ENCODE assay signal across 10 mouse cellular contexts in the genomic region with DNA sequence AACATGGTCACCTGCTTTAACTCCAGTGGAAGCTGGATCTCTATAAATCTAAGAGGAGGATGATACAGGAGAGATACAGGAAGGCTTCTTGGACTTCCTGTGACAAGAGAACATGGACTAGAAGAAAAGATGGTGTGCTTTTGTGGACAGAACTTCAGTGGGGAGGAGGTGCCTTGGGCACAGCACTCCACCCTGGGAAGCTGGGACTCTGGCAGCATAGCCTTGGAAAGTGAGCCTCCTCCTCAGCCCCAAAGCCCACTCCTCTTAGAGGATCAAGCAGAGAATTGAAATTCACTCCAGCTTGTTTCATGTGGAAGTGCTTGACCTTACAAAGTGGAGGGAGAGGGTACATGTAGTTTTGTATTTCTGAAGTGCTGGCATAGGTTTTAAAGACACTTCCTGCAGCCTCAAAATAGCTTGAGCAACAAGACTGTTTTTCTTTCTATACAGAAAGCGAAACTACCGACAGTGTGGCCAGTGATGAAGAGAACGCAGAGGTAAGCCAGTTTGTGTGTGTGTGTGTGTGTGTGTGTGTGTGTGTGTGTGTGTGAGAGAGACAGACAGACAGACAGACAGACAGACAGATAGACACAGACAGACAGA.
DNase-seq lines count a peak whose midpoint lies in the region; ATAC-seq and TF ChIP-seq lines count a peak whose summit lies in the region.
"Had no signal": no experiment of that assay in that cellular context is flagged by ENCODE, and none has a peak within 500 bp of the region (broad histone marks: within the 10 kb centered on the region; RNA-seq: fewer than 3 reads in every experiment).

No protein-coding gene starts in this region.

- no peak overlapping the region for H3K9ac ChIP-seq in heart, embryonic 11.5 days (ENCODE audit: low read depth, low read length)
- H3K9ac ChIP-seq in heart, embryonic 12.5 days = no peak overlapping the region
- no peak overlapping the region for H3K9ac ChIP-seq in lung, postnatal 0 days (replicated peaks; ENCODE audit: low read depth)

- no peak for TF ChIP-seq CTCF in lung, postnatal 0 days (IDR thresholded peaks at IDR 0.05)

- H3K27me3 ChIP-seq in heart, embryonic 11.5 days (ENCODE audit: control insufficient read depth, insufficient read depth, low read length) = no peaks in the 10 kb centered on the region
- H3K27me3 ChIP-seq in heart, embryonic 12.5 days (replicated peaks) = no peaks in the 10 kb centered on the region
- H3K27me3 ChIP-seq in lung, postnatal 0 days (replicated peaks; ENCODE audit: insufficient read depth, low read length) = no peaks in the 10 kb centered on the region

- H3K4me2 ChIP-seq in heart, embryonic 11.5 days = no peak overlapping the region
- H3K4me2 ChIP-seq in heart, embryonic 12.5 days = peak overlapping the region; percentile 8; the same call in 1 of the 2 replicates
- H3K4me2 ChIP-seq in lung, postnatal 0 days (replicated peaks; ENCODE audit: low read depth, low read length) = peak overlapping the region; percentile 22

- H3K4me3 ChIP-seq in heart, embryonic 11.5 days (ENCODE audit: low read depth, low read length) = no peak overlapping the region
- H3K4me3 ChIP-seq in heart, embryonic 12.5 days = no peak overlapping the region
- no peak overlapping the region for H3K4me3 ChIP-seq in lung, postnatal 0 days (ENCODE audit: low read depth, low read length)

- no peaks in the 10 kb centered on the region for H3K9me3 ChIP-seq in heart, embryonic 11.5 days (replicated peaks; ENCODE audit: control insufficient read depth, low read length)
- no peaks in the 10 kb centered on the region for H3K9me3 ChIP-seq in heart, embryonic 12.5 days (replicated peaks)
- no peaks in the 10 kb centered on the region for H3K9me3 ChIP-seq in lung, postnatal 0 days (ENCODE audit: low read length)
- H3K9me3 ChIP-seq: G1E had no signal

- ATAC-seq in heart, embryonic 11.5 days (replicated peaks; ENCODE audit: insufficient number of reproducible peaks, low FRiP score, low TSS enrichment) = no peak
- no peak for ATAC-seq in heart, embryonic 12.5 days (ENCODE audit: insufficient number of reproducible peaks, low FRiP score)
- peak; percentile 13; the same call in 1 of the 2 replicates for ATAC-seq in lung, postnatal 0 days

- peak overlapping the region; percentile 77 for H3K27ac ChIP-seq in heart, embryonic 11.5 days (ENCODE audit: low read depth, low read length)
- H3K27ac ChIP-seq in heart, embryonic 12.5 days (ENCODE audit: poor library complexity, severe bottlenecking) = peak overlapping the region; percentile 84
- peak overlapping the region; percentile 92 for H3K27ac ChIP-seq in lung, postnatal 0 days (ENCODE audit: low read length)

- 0 out of 2 replicates have a peak, but pooled peaks cover 3% of the 10 kb centered on the region for H3K4me1 ChIP-seq in heart, embryonic 11.5 days (ENCODE audit: control insufficient read depth, insufficient read depth, low read length)
- H3K4me1 ChIP-seq in heart, embryonic 12.5 days (replicated peaks) = peaks cover 18% of the 10 kb centered on the region
- peaks cover 39% of the 10 kb centered on the region for H3K4me1 ChIP-seq in lung, postnatal 0 days (ENCODE audit: insufficient read depth, low read depth, low read length)

- intact Hi-C loops in heart, postnatal 14 days (cut with DNase I) = loop anchor here (2.0 to 5.0 kb wide), 2 partner anchors 104 to 157 kb away; no protein-coding TSS in a partner anchor
- intact Hi-C loops in left cerebral cortex, postnatal 4 days (cut with DNase I) = no loop called here

- WGBS in heart, embryonic 11.5 days (ENCODE audit: insufficient replicate concordance) = 85% methylated on average over 3 of the region's 3 CpGs
- WGBS in heart, embryonic 12.5 days = 53% methylated on average over 3 of the region's 3 CpGs
- 24% methylated on average over 3 of the region's 3 CpGs for WGBS in lung, postnatal 0 days

- peaks cover 7% of the 10 kb centered on the region for H3K36me3 ChIP-seq in heart, embryonic 11.5 days (ENCODE audit: control insufficient read depth, insufficient read depth, low read length)
- H3K36me3 ChIP-seq in heart, embryonic 12.5 days = peaks cover 44% of the 10 kb centered on the region
- peaks cover 14% of the 10 kb centered on the region; the same call in 1 of the 2 replicates for H3K36me3 ChIP-seq in lung, postnatal 0 days (ENCODE audit: insufficient read depth, low read length)

- no peak for TF ChIP-seq EP300 in lung, postnatal 0 days (IDR thresholded peaks at IDR 0.05)

- no peak for DNase-seq in heart, postnatal 14 days
- DNase-seq in A20 (ENCODE audit: low read depth, low spot score) = peak; percentile 77
- peak; percentile 65 for DNase-seq in lung, postnatal 0 days (ENCODE audit: low spot score)
- DNase-seq in left cerebral cortex, postnatal 4 days = no peak
- no peak for DNase-seq in Muller cell, postnatal 12 days (ENCODE audit: inconsistent ontology term)
- DNase-seq in ovary, postnatal 10 days (ENCODE audit: low spot score) = no peak
- DNase-seq: cerebellum, adult 9-11 months had no signal

Comparison
In these comparisons a context has a peak if more than half of its experiments do, and no peak if none do; other contexts are left out.
1. DNase-seq: peak in A20 (single experiment) and lung, postnatal 0 days (single experiment); none in heart, postnatal 14 days (0 of 2), left cerebral cortex, postnatal 4 days (single experiment), Muller cell, postnatal 12 days (single experiment) and ovary, postnatal 10 days (single experiment).
2. Peak in every context shown above with its lines, with median percentiles within 50 percentile points of each other: H3K27ac ChIP-seq.